Mouse (Mus musculus) ES-CJ7 (cell line): Measurements from ENCODE around the gene Tgfb3.

Experiments
- DNase-seq: peaks from one replicate; pipeline ENCODE4 v3.0.0; 2011; ENCODE audit warnings: low read depth, low spot score

Tgfb3 gene

GRCm38 (mm10) chr12:86078553-86079201, at the start of gene Tgfb3:
Gene Tgfb3, minus strand, starts transcription at chr12:86079041.
- DNase-seq: no peak

DNA sequence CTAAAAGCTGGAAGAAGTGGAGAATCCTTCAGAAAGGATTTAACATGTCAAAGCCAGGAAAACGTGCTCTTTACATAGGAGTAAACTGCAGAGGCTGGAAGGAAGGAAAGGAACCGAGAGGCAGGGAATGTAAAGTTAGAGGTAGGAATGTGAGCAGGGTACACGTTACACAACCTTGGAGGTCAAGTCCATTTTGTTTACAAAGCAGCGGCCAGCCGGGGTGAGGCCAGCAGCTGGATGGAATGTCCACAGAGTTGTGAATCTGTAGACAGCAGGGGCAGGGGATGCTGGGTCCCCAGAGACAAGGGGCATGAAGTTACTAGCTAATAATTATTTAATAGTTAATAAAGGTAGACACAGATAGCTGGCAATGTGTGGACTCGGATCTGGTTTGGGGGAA, 49.3 kb upstream of the Tgfb3 start:
- no peak for DNase-seq

DNA sequence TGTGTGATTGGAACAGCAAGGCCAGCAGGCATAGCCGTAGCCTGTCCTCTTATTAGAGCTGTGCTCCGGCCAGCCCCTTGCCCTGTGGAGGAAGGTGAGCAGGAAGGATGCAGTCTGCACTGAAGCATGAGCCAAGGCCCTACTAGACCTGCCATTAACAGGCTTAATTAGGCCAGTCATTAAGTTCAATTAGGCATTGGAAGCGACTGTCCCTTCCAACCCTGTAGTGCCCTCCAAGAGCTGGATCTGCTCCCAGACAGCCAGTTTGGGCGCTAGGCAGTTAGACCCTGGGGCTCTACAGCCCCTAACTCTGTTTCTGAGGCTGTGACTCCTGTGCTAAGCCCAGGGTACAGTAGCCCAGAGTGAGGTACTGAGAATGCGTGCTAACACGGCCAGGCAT, 45.2 kb upstream of the Tgfb3 start:
- no peak for DNase-seq

DNA sequence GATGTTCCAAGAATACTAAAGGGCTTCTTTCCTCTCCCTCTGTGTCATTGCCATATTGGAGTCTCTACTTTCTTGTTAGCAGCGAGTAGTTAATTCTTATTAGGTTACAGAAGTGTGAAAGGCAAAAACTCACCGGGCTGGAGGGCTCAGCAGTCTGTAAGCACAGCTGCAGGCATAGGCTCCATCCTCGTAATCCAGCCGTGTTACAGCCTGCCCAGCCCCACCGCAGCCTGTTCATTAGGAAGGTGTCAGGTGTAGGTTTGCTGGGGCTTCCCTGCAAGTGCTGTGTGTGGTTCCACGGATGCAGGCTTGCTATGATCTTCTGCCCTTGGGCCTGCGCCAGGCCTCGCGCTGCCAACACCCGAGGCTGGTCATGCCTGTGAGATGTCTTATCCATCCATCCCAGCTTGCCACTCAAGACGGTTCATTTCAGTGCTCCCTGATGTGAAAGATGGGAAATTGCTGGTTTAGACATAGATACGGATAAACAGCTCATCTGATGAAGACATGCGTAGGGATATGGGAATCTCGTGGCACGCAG, 37.5 kb upstream of the Tgfb3 start:
- no peak for DNase-seq

GRCm38 (mm10) chr12:86110637-86111036, 31.8 kb upstream of the Tgfb3 start:
- peak; percentile 42 for DNase-seq

GRCm38 (mm10) chr12:86109531-86109930, 30.7 kb upstream of the Tgfb3 start:
- no peak for DNase-seq

- DNase-seq: no peak
These were observed 28.8 kb upstream of the Tgfb3 start for GRCm38 (mm10) chr12:86107645-86108044.

- no peak for DNase-seq
These were observed 27.2 kb upstream of the Tgfb3 start for GRCm38 (mm10) chr12:86106086-86106485.

DNA sequence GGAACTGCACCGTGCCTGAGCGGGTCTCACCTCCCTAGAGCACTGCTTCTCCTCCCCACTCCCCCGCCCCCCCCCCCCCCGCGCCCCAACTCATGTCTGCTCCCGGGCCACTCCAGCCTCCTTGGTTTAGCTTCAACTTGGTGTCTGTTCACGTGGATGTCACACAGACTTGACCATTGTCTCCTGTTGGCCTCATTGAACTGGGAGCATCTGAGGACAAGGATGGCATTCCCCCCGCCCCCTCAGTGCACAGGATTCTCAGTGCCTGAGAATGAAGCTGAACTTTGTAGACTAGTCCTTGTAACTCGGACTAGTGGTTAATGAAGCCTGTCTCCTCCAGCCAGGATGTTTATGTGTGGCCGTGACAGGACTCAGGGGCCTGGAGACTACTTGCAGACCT, 26.7 kb upstream of the Tgfb3 start:
- no peak for DNase-seq

- no peak for DNase-seq
These were observed 25.5 kb upstream of the Tgfb3 start for GRCm38 (mm10) chr12:86104297-86104696.

GRCm38 (mm10) chr12:86103852-86104251, 25.0 kb upstream of the Tgfb3 start:
- no peak for DNase-seq

- no peak for DNase-seq
These were observed 24.6 kb upstream of the Tgfb3 start for GRCm38 (mm10) chr12:86103391-86103790.

GRCm38 (mm10) chr12:86102686-86103085, 23.8 kb upstream of the Tgfb3 start:
- DNase-seq: no peak

DNA sequence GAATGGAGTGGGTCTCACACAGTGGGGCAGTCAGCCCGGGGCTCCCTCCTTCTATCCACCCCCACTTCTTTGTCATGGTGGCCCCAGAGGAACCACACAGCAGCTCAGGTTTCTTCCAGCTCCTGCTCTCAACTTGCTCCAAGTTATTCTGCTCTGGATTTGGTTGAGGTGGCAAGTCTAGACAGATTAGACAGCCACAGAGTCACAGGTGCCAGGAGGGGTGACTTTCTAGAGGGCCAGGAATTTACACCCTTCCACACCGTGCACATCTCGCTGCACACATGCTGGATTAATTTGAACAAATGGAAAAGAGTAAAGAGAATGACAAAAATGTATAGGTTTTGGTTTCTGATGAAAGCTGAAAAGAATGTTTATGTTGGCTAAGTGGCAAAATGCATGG, 21.9 kb upstream of the Tgfb3 start:
- no peak for DNase-seq

- no peak for DNase-seq
These were observed 18.9 kb upstream of the Tgfb3 start for GRCm38 (mm10) chr12:86097781-86098180.

DNA sequence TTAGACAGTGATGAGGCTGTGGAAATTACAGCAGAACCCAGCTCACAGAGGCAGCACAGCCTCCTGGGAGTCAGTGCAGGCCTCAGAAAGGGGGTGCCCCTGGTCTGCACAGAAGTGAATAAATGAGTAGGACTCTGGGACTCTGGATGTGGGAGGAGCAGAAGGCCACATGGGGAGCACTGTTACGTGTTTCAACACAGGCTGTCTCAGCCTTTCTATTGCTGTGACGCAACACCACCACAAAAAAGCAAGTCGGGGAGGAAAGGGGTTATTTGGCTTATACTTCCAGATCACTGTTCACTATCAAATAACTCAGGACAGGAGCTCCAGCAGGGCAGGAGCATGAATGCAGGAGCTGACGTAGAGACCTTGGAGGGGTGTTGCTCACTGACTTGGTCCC, 17.0 kb upstream of the Tgfb3 start:
- DNase-seq: no peak

DNA sequence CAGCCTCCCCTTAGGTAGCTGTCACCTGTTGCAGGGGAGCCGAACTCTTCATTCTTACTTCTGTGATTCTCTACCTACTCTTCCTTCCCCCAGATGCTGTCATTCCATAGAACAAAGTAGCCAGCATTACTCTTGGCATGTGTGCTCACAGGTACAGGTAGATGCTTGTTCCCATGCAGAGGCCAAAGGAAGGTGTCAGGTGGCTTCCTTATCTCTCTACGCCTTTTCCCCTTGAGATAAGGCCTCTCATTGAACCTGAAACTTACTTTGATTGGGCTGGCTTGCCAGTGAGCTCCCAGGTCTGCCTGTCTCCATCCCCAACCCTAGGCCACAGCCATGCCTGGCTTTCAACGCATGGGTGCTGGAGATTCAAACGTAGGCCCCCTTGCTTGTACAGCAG, 15.2 kb upstream of the Tgfb3 start:
- DNase-seq: no peak

GRCm38 (mm10) chr12:86091601-86092132, 12.8 kb upstream of the Tgfb3 start:
- no peak for DNase-seq

DNA sequence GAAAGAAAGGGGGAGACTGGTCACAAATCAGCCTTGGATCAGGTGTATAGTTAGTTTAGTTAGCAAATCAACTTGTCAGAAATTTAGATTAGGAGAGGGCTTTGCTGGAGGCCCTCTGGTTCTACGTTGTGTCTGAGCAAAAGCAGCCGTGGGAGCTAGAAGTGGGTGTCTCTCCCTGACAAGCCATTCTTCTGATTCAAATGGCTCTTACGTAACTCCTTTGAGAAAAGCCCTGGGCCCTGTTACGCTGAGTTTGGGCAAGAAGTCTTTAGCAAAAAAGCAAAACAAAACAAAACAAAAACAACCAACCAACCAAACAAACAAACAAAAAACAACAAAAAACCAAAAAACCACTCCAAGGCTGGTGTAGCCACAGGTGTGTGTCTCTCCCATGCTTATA, 11.9 kb upstream of the Tgfb3 start:
- DNase-seq: no peak

DNA sequence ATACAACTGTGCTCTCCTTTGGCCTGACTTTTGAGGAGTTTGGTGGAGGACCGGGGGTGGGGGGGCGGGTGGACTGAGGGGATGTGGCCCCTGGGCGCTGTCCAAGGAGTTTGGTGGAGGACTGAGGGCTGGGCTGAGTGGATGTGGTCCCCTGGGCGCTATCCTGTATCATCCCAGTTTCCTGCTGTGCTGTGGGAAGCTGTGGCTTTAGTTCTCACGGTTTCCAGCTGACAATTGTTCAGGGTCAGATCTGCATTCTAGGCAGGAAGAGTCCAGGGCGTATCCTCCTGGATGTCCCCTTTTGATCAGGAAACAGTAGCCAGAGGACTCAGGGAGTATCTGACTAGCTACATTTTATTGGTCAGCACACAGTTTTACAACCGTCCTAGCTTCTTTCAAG, 9.2 kb upstream of the Tgfb3 start:
- no peak for DNase-seq

DNA sequence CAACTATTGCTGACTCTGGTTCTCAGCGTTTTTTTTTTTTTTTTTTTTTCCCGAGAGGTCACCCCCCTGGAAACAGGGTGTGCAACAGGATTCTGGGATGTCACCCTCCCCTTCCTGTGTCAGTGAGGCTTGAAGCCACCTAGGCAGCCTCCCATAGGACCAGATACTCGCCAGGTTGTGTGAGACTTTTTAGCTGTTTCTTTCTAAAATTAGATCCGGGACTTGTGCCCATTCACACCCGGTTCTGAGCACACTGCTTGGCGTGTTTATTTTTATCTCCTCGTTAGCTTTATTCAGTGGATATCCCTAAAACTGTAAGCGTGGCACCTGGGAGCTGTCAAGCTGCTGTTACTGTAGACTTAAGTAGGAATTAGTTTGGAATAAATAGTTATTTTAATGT, 7.7 kb upstream of the Tgfb3 start:
- no peak for DNase-seq

GRCm38 (mm10) chr12:86085873-86086272, 7.0 kb upstream of the Tgfb3 start:
- DNase-seq: no peak

DNA sequence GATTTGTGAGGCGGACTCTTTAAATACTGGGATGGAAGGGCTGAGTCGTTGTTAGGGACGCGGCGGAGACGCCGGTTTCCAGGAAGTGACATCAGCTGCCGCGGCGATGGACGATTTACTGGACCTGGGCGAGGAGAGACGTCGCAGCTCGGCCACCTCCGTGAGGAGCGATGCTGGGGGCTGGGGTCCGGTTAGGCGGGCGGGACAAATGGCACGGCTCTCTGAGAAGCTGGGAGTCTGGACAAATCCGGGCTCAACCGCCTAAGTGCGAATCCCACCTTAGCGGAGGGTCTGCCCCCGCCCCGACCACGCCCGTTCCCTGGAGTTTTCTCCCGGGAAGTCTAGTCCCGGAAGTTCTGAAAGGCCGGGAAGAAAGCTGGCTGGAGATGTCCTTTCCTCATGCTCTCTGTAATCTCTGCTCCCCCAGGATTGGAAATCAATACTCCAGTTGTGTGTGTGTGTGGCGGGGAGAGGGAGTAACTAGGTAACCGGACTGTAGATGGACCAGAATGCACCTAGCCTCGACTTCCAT, 3.7 kb upstream of the Tgfb3 start, which contains the start of gene Ift43:
TSS of gene Ift43 (plus strand) at position 61 of the 532 bp plus-strand sequence.
- DNase-seq: peak; percentile 69
